ENCODE assay signal across 8 mouse cellular contexts in genomic region chr16:87496728-87497127, GRCm38 (mm10). TPM values are rescaled to one million over a fixed set of nuclear protein-coding genes. Genes with fewer than 3 reads are reported as not detected.
DNase-seq lines count a peak whose midpoint lies in the region; ATAC-seq and TF ChIP-seq lines count a peak whose summit lies in the region.

No protein-coding gene starts in this region.

- intact Hi-C loops in left cerebral cortex, adult 2 months (cut with DNase I): no loop called here

- no peak for DNase-seq in left cerebral cortex, adult 2 months (ENCODE audit: extremely low spot score in 1 of 2, low spot score in 2 of 2)
- no peak for DNase-seq in left cerebral cortex, adult 8-10 months (ENCODE audit: low spot score in 2 of 2)
- DNase-seq in forebrain, embryonic 10.5 days (ENCODE audit: extremely low spot score, low spot score): no peak
- no peak for DNase-seq in limb, embryonic 10.5 days (ENCODE audit: low spot score)
- DNase-seq in thymus, postnatal 36 days: no peak
- DNase-seq in layer of hippocampus, adult 8-10 months (ENCODE audit: low spot score in 2 of 2): no peak
- DNase-seq in adrenal gland, adult (ENCODE audit: inconsistent age in 2 of 2, low spot score in 1 of 2): no peak

- H3K4me1 ChIP-seq in forebrain, embryonic 10.5 days: peaks cover 22% of the 10 kb centered on the region
- peaks cover 18% of the 10 kb centered on the region for H3K4me1 ChIP-seq in limb, embryonic 10.5 days
- peaks cover 10% of the 10 kb centered on the region for H3K4me1 ChIP-seq in neural tube, embryonic 14.5 days (ENCODE audit: control insufficient read depth, insufficient read depth, low read length)

- peak overlapping the region; percentile 85; the same call in 1 of the 2 replicates for H3K4me3 ChIP-seq in left cerebral cortex, adult 2 months
- peak overlapping the region; percentile 94 for H3K4me3 ChIP-seq in forebrain, embryonic 10.5 days
- peak overlapping the region; percentile 93 for H3K4me3 ChIP-seq in limb, embryonic 10.5 days
- no peak overlapping the region for H3K4me3 ChIP-seq in neural tube, embryonic 14.5 days (ENCODE audit: low read depth, low read length)

- no peak overlapping the region for H3K9ac ChIP-seq in neural tube, embryonic 14.5 days (replicated peaks; ENCODE audit: low read depth, low read length)

- no peak for TF ChIP-seq CTCF in left cerebral cortex, adult 2 months (IDR thresholded peaks at IDR 0.05)

- WGBS in forebrain, embryonic 10.5 days: 91% methylated on average over 2 of the region's 2 CpGs
- 94% methylated on average over 2 of the region's 2 CpGs for WGBS in limb, embryonic 10.5 days
- 90% methylated on average over 2 of the region's 2 CpGs for WGBS in neural tube, embryonic 14.5 days

- no peak for ATAC-seq in neural tube, embryonic 14.5 days (ENCODE audit: low read depth)

- H3K36me3 ChIP-seq in forebrain, embryonic 10.5 days (replicated peaks): peaks cover 26% of the 10 kb centered on the region
- H3K36me3 ChIP-seq in limb, embryonic 10.5 days: peaks cover 25% of the 10 kb centered on the region
- no peaks in the 10 kb centered on the region for H3K36me3 ChIP-seq in neural tube, embryonic 14.5 days (ENCODE audit: control insufficient read depth, insufficient read depth, low read length)

- H3K27me3 ChIP-seq in forebrain, embryonic 10.5 days (ENCODE audit: poor library complexity, severe bottlenecking): no peaks in the 10 kb centered on the region
- no peaks in the 10 kb centered on the region for H3K27me3 ChIP-seq in limb, embryonic 10.5 days (ENCODE audit: low read depth, poor library complexity, severe bottlenecking)
- H3K27me3 ChIP-seq in neural tube, embryonic 14.5 days (ENCODE audit: control insufficient read depth, insufficient read depth, low read length): no peaks in the 10 kb centered on the region

- H3K9me3 ChIP-seq in forebrain, embryonic 10.5 days: no peaks in the 10 kb centered on the region
- H3K9me3 ChIP-seq in limb, embryonic 10.5 days (replicated peaks): no peaks in the 10 kb centered on the region
- no peaks in the 10 kb centered on the region for H3K9me3 ChIP-seq in neural tube, embryonic 14.5 days (ENCODE audit: control insufficient read depth, low read length)

- peak overlapping the region; percentile 66; the same call in 1 of the 2 replicates for H3K4me2 ChIP-seq in neural tube, embryonic 14.5 days (ENCODE audit: low read depth, low read length)

- no peak overlapping the region for H3K27ac ChIP-seq in left cerebral cortex, adult 2 months
- peak overlapping the region; percentile 97 for H3K27ac ChIP-seq in forebrain, embryonic 10.5 days
- H3K27ac ChIP-seq in limb, embryonic 10.5 days: peak overlapping the region; percentile 97; the same call in 1 of the 2 replicates
- no peak overlapping the region for H3K27ac ChIP-seq in neural tube, embryonic 14.5 days (ENCODE audit: low read depth, low read length)

RNA-seq across cellular contexts. Expression of gene Cct8, which starts 1.1 kb away (rescaled TPM):
- 100 to 1,000 TPM; 145 to 188 TPM for total RNA-seq in left cerebral cortex, adult 2 months (2021)
- 100 to 1,000 TPM; 167 to 182 (median 176) TPM for total RNA-seq in left cerebral cortex, adult 8-10 months (2022)
- 692 and 710 TPM in 2 replicates for polyA plus RNA-seq in forebrain, embryonic 10.5 days (2016; fragmentation: Nextera tagmentation; extraction: Ambion mirVana)
- polyA plus RNA-seq in limb, embryonic 10.5 days (2016; fragmentation: Nextera tagmentation; extraction: Ambion mirVana): 664 and 718 TPM in 2 replicates
- 410 and 431 TPM in 2 replicates for polyA plus RNA-seq in neural tube, embryonic 14.5 days (2014; fragmentation: Nextera tagmentation; extraction: Ambion mirVana)
- total RNA-seq in layer of hippocampus, adult 8-10 months (2022): 100 to 1,000 TPM; 174 to 197 (median 187) TPM

RNA-seq across cellular contexts. Expression of gene Usp16, which starts 42.2 kb away (rescaled TPM):
- total RNA-seq in left cerebral cortex, adult 2 months (2021): 10 to 100 TPM; 41.8 to 49.8 TPM
- 10 to 100 TPM; 36.6 to 44.3 (median 43.5) TPM for total RNA-seq in left cerebral cortex, adult 8-10 months (2022)
- polyA plus RNA-seq in forebrain, embryonic 10.5 days (2016; fragmentation: Nextera tagmentation; extraction: Ambion mirVana): 36.1 and 45.2 TPM in 2 replicates
- polyA plus RNA-seq in limb, embryonic 10.5 days (2016; fragmentation: Nextera tagmentation; extraction: Ambion mirVana): 38.7 and 42.4 TPM in 2 replicates
- polyA plus RNA-seq in neural tube, embryonic 14.5 days (2014; fragmentation: Nextera tagmentation; extraction: Ambion mirVana): 54.4 and 67.5 TPM in 2 replicates
- 10 to 100 TPM; 43.4 to 53.5 (median 48.7) TPM for total RNA-seq in layer of hippocampus, adult 8-10 months (2022)

RNA-seq across cellular contexts. Expression of gene Rwdd2b, which starts 56.4 kb away (rescaled TPM):
- 1 to 10 TPM; 7.8 to 9.7 TPM for total RNA-seq in left cerebral cortex, adult 2 months (2021)
- total RNA-seq in left cerebral cortex, adult 8-10 months (2022): 1 to 10 TPM; 9.2 to 9.6 (median 9.5) TPM
- 10.5 and 11.2 TPM in 2 replicates for polyA plus RNA-seq in forebrain, embryonic 10.5 days (2016; fragmentation: Nextera tagmentation; extraction: Ambion mirVana)
- polyA plus RNA-seq in limb, embryonic 10.5 days (2016; fragmentation: Nextera tagmentation; extraction: Ambion mirVana): 10.0 and 12.0 TPM in 2 replicates
- 14.4 and 14.7 TPM in 2 replicates for polyA plus RNA-seq in neural tube, embryonic 14.5 days (2014; fragmentation: Nextera tagmentation; extraction: Ambion mirVana)
- total RNA-seq in layer of hippocampus, adult 8-10 months (2022): 10 to 100 TPM in 2 of 4 experiments, 1 to 10 TPM in 2; 8.7 to 11.8 (median 10.2) TPM

RNA-seq across cellular contexts. Expression of gene Map3k7cl, which starts 56.4 kb away (rescaled TPM):
- under 1 TPM; 0.34 to 0.42 TPM for total RNA-seq in left cerebral cortex, adult 2 months (2021)
- total RNA-seq in left cerebral cortex, adult 8-10 months (2022): under 1 TPM in 3 of 4 experiments, not detected in 1; 0.46 to 0.59 (median 0.53) TPM
- polyA plus RNA-seq in forebrain, embryonic 10.5 days (2016; fragmentation: Nextera tagmentation; extraction: Ambion mirVana): not detected in 2 replicates
- polyA plus RNA-seq in limb, embryonic 10.5 days (2016; fragmentation: Nextera tagmentation; extraction: Ambion mirVana): not detected in 2 replicates
- polyA plus RNA-seq in neural tube, embryonic 14.5 days (2014; fragmentation: Nextera tagmentation; extraction: Ambion mirVana): not detected in 2 replicates
- under 1 TPM; 0.25 to 0.47 (median 0.38) TPM for total RNA-seq in layer of hippocampus, adult 8-10 months (2022)

Comparison
In these comparisons a context has a peak if more than half of its experiments do, and no peak if none do; other contexts are left out.
1. H3K27ac ChIP-seq: peak in forebrain, embryonic 10.5 days (single experiment) and limb, embryonic 10.5 days (single experiment); none in left cerebral cortex, adult 2 months (single experiment) and neural tube, embryonic 14.5 days (single experiment).